Mouse (Mus musculus) CD4-positive, CD25-positive, alpha-beta regulatory T cell, adult 2 months (primary cell): ENCODE data around the gene C530025M09Rik.

Source experiments
- DNase-seq: peaks from one replicate; pipeline ENCODE4 v3.0.0-alpha.2; 2012; ENCODE audit warnings: low read depth, low spot score

C530025M09Rik gene

GRCm38 (mm10) chr2:149804599-149805140, 26.3 kb downstream of the C530025M09Rik start:
- no peak for DNase-seq

- no peak for DNase-seq
Observed at GRCm38 (mm10) chr2:149798613-149799012, 32.4 kb downstream of the C530025M09Rik start.
